In genomic region chr10:110192026-110192805, GRCm38 (mm10) we compare ENCODE assay signal across 10 mouse cellular contexts.
DNase-seq lines count a peak whose midpoint lies in the region; ATAC-seq and TF ChIP-seq lines count a peak whose summit lies in the region.
"Had no signal": no experiment of that assay in that cellular context is flagged by ENCODE, and none has a peak within 500 bp of the region (broad histone marks: within the 10 kb centered on the region; RNA-seq: fewer than 3 reads in every experiment).

No protein-coding gene starts in this region.

- H3K36me3 ChIP-seq in heart, postnatal 0 days (replicated peaks; ENCODE audit: control insufficient read depth, insufficient read depth, low read length), result no peaks in the 10 kb centered on the region
- H3K36me3 ChIP-seq in midbrain, embryonic 16.5 days (ENCODE audit: control insufficient read depth, insufficient read depth, low read length), result no peaks in the 10 kb centered on the region
- H3K36me3 ChIP-seq: liver, embryonic 13.5 days had no signal

- H3K27ac ChIP-seq in heart, postnatal 0 days (ENCODE audit: low read depth), result 0 out of 2 replicates have a peak overlapping the region, but pooled peaks have one; percentile 30
- peak overlapping the region; percentile 40; the same call in 1 of the 2 replicates for H3K27ac ChIP-seq in cerebellum, adult 2 months (ENCODE audit: insufficient read depth, low read length)
- H3K27ac ChIP-seq in midbrain, embryonic 16.5 days (ENCODE audit: low read length), result peak overlapping the region; percentile 47; the same call in 1 of the 2 replicates
- H3K27ac ChIP-seq: liver, embryonic 13.5 days had no signal

- no peaks in the 10 kb centered on the region for H3K9me3 ChIP-seq in heart, postnatal 0 days (replicated peaks; ENCODE audit: control insufficient read depth, low read length)
- no peaks in the 10 kb centered on the region for H3K9me3 ChIP-seq in midbrain, embryonic 16.5 days (replicated peaks; ENCODE audit: control insufficient read depth, low read length, poor library complexity, severe bottlenecking)
- H3K9me3 ChIP-seq: liver, embryonic 13.5 days had no signal

- WGBS in heart, postnatal 0 days, result 69% methylated on average over 7 of the region's 7 CpGs
- 4% methylated on average over 7 of the region's 7 CpGs for WGBS in cerebellum, adult 2 months
- 49% methylated on average over 7 of the region's 7 CpGs for WGBS in midbrain, embryonic 16.5 days

- no peak for TF ChIP-seq POLR2A in cerebellum, adult 2 months (IDR thresholded peaks at IDR 0.05; ENCODE audit: borderline replicate concordance, insufficient read depth, low read length)

- TF ChIP-seq EP300 in heart, postnatal 0 days (IDR thresholded peaks at IDR 0.05; ENCODE audit: low read depth), result no peak

- ATAC-seq in heart, postnatal 0 days (ENCODE audit: insufficient read depth, low read depth), result no peak
- ATAC-seq in midbrain, embryonic 16.5 days, result 0 out of 2 replicates have a peak, but pooled peaks have one; percentile 56
- no peak for ATAC-seq in erythroid progenitor cell, adult 5-6 weeks (replicated peaks; ENCODE audit: low FRiP score, poor library complexity, severe bottlenecking)

- H3K4me3 ChIP-seq in heart, postnatal 0 days (ENCODE audit: low read depth, low read length), result no peak overlapping the region
- H3K4me3 ChIP-seq in cerebellum, adult 2 months (replicated peaks; ENCODE audit: insufficient read depth, low read depth, low read length), result no peak overlapping the region
- no peak overlapping the region for H3K4me3 ChIP-seq in midbrain, embryonic 16.5 days (ENCODE audit: low read depth, low read length)
- H3K4me3 ChIP-seq: liver, embryonic 13.5 days had no signal

- no peak for TF ChIP-seq CTCF in heart, postnatal 0 days (IDR thresholded peaks at IDR 0.05; ENCODE audit: low read depth)
- TF ChIP-seq CTCF in cerebellum, adult 2 months (IDR thresholded peaks at IDR 0.05; ENCODE audit: borderline replicate concordance, insufficient read depth, low read depth, low read length), result no peak

- H3K4me2 ChIP-seq in heart, postnatal 0 days (ENCODE audit: low read depth, low read length), result no peak overlapping the region
- H3K4me2 ChIP-seq in midbrain, embryonic 16.5 days (ENCODE audit: low read length), result no peak overlapping the region
- H3K4me2 ChIP-seq: liver, embryonic 13.5 days had no signal

- DNase-seq in heart, postnatal 0 days (ENCODE audit: low spot score), result peak; percentile 7
- DNase-seq in heart, adult 11 months, result no peak
- peak; percentile 78 to 91 for DNase-seq in cerebellum, adult 2 months
- DNase-seq in layer of hippocampus, adult 11-12 months (ENCODE audit: low spot score), result peak; percentile 49
- DNase-seq in kidney, postnatal 25 days, result no peak
- no peak for DNase-seq in ovary, postnatal 10 days (ENCODE audit: low spot score)
- DNase-seq: liver, embryonic 13.5 days; retina, postnatal 1 day had no signal

- H3K27me3 ChIP-seq in heart, postnatal 0 days (ENCODE audit: control insufficient read depth, insufficient read depth, low read length), result no peaks in the 10 kb centered on the region
- no peaks in the 10 kb centered on the region for H3K27me3 ChIP-seq in cerebellum, adult 2 months (ENCODE audit: control insufficient read depth, insufficient read depth, low read length)
- no peaks in the 10 kb centered on the region for H3K27me3 ChIP-seq in midbrain, embryonic 16.5 days (ENCODE audit: control insufficient read depth, insufficient read depth, low read depth, low read length)
- H3K27me3 ChIP-seq: liver, embryonic 13.5 days had no signal

- no peak overlapping the region for H3K9ac ChIP-seq in heart, postnatal 0 days (replicated peaks; ENCODE audit: low read depth, low read length)
- H3K9ac ChIP-seq in midbrain, embryonic 16.5 days (ENCODE audit: low read depth, low read length), result no peak overlapping the region
- H3K9ac ChIP-seq: liver, embryonic 13.5 days had no signal

- peaks cover 22% of the 10 kb centered on the region for H3K4me1 ChIP-seq in heart, postnatal 0 days (ENCODE audit: control insufficient read depth, insufficient read depth)
- peaks cover 9% of the 10 kb centered on the region for H3K4me1 ChIP-seq in cerebellum, adult 2 months (ENCODE audit: control insufficient read depth, insufficient read depth, low read length)
- H3K4me1 ChIP-seq in midbrain, embryonic 16.5 days (ENCODE audit: control insufficient read depth, insufficient read depth, low read length), result peaks cover 10% of the 10 kb centered on the region
- H3K4me1 ChIP-seq: liver, embryonic 13.5 days had no signal

Comparison
In these comparisons a context has a peak if more than half of its experiments do, and no peak if none do; other contexts are left out.
1. DNase-seq: peak in heart, postnatal 0 days (single experiment), cerebellum, adult 2 months (2 of 2) and layer of hippocampus, adult 11-12 months (single experiment); none in heart, adult 11 months (single experiment), kidney, postnatal 25 days (0 of 2) and ovary, postnatal 10 days (single experiment).
2. Peak in every context shown above with its lines, with median percentiles within 50 percentile points of each other: H3K27ac ChIP-seq.